10 mouse cellular contexts compared by ENCODE assay signal in genomic region chr12:58804068-58804467, GRCm38 (mm10).
A peak's percentile ranks its signal among the peaks of the same experiment; 100 is the strongest.
DNase-seq lines count a peak whose midpoint lies in the region; ATAC-seq and TF ChIP-seq lines count a peak whose summit lies in the region.
"Had no signal": no experiment of that assay in that cellular context is flagged by ENCODE, and none has a peak within 500 bp of the region (broad histone marks: within the 10 kb centered on the region; RNA-seq: fewer than 3 reads in every experiment).

No protein-coding gene starts in this region.

- no peaks in the 10 kb centered on the region for H3K27me3 ChIP-seq in hindbrain, embryonic 11.5 days (ENCODE audit: control insufficient read depth, insufficient read depth, low read length)
- H3K27me3 ChIP-seq in hindbrain, embryonic 10.5 days (ENCODE audit: insufficient read depth, poor library complexity, severe bottlenecking): no peaks in the 10 kb centered on the region
- no peaks in the 10 kb centered on the region for H3K27me3 ChIP-seq in hindbrain, postnatal 0 days (ENCODE audit: insufficient read depth, low read length)

- DNase-seq in hindbrain, embryonic 11.5 days (ENCODE audit: low spot score): no peak
- no peak for DNase-seq in hindbrain, embryonic 10.5 days (ENCODE audit: low spot score)
- DNase-seq in hindbrain, postnatal 0 days (ENCODE audit: low spot score): peak; percentile 1
- peak; percentile 28 for DNase-seq in kidney, postnatal 14 days
- peak; percentile 18 for DNase-seq in retina, postnatal 1 day
- DNase-seq in right cerebral cortex, postnatal 14 days: no peak
- no peak for DNase-seq in layer of hippocampus, postnatal 14 days (ENCODE audit: low spot score in 2 of 2)
- DNase-seq in adrenal gland, adult 2 months: no peak

- ATAC-seq in hindbrain, embryonic 11.5 days (ENCODE audit: low FRiP score): peak; percentile 45; the same call in 1 of the 2 replicates
- no peak for ATAC-seq in hindbrain, postnatal 0 days
- ATAC-seq: intestine, postnatal 0 days had no signal

- H3K36me3 ChIP-seq in hindbrain, embryonic 11.5 days (ENCODE audit: control insufficient read depth, insufficient read depth, low read length): no peaks in the 10 kb centered on the region
- no peaks in the 10 kb centered on the region for H3K36me3 ChIP-seq in hindbrain, embryonic 10.5 days
- H3K36me3 ChIP-seq in hindbrain, postnatal 0 days (ENCODE audit: insufficient read depth, low read length): no peaks in the 10 kb centered on the region

- H3K9me3 ChIP-seq in hindbrain, embryonic 11.5 days (ENCODE audit: control insufficient read depth, low read length): no peaks in the 10 kb centered on the region
- no peaks in the 10 kb centered on the region for H3K9me3 ChIP-seq in hindbrain, embryonic 10.5 days
- H3K9me3 ChIP-seq in hindbrain, postnatal 0 days (ENCODE audit: low read length): no peaks in the 10 kb centered on the region

- no peaks in the 10 kb centered on the region for H3K4me1 ChIP-seq in hindbrain, embryonic 11.5 days (replicated peaks; ENCODE audit: control insufficient read depth, insufficient read depth, low read length)
- H3K4me1 ChIP-seq in hindbrain, embryonic 10.5 days (replicated peaks): no peaks in the 10 kb centered on the region
- H3K4me1 ChIP-seq in hindbrain, postnatal 0 days (ENCODE audit: insufficient read depth, low read length): no peaks in the 10 kb centered on the region

- WGBS in hindbrain, embryonic 11.5 days: 54% methylated on average over 6 of the region's 6 CpGs
- WGBS in hindbrain, embryonic 10.5 days: 73% methylated on average over 6 of the region's 6 CpGs
- 51% methylated on average over 6 of the region's 6 CpGs for WGBS in hindbrain, postnatal 0 days

- no peak overlapping the region for H3K27ac ChIP-seq in hindbrain, embryonic 11.5 days (ENCODE audit: low read depth, low read length)
- no peak overlapping the region for H3K27ac ChIP-seq in hindbrain, embryonic 10.5 days
- H3K27ac ChIP-seq in hindbrain, postnatal 0 days: no peak overlapping the region

- H3K4me3 ChIP-seq in hindbrain, embryonic 11.5 days (ENCODE audit: low read depth, low read length): no peak overlapping the region
- no peak overlapping the region for H3K4me3 ChIP-seq in hindbrain, embryonic 10.5 days
- H3K4me3 ChIP-seq in hindbrain, postnatal 0 days (ENCODE audit: low read length): no peak overlapping the region
- H3K4me3 ChIP-seq: erythroblast, embryonic 14.5 days had no signal

- no peak overlapping the region for H3K9ac ChIP-seq in hindbrain, embryonic 11.5 days (ENCODE audit: low read depth, low read length)
- no peak overlapping the region for H3K9ac ChIP-seq in hindbrain, postnatal 0 days (replicated peaks; ENCODE audit: low read length)

- no peak overlapping the region for H3K4me2 ChIP-seq in hindbrain, embryonic 11.5 days (replicated peaks; ENCODE audit: low read depth, low read length)
- H3K4me2 ChIP-seq in hindbrain, postnatal 0 days (ENCODE audit: low read depth, low read length): no peak overlapping the region

- TF ChIP-seq CTCF in hindbrain, postnatal 0 days (IDR thresholded peaks at IDR 0.05; ENCODE audit: low read depth): no peak

Comparison
In these comparisons a context has a peak if more than half of its experiments do, and no peak if none do; other contexts are left out.
1. DNase-seq: peak in hindbrain, postnatal 0 days (single experiment), kidney, postnatal 14 days (single experiment) and retina, postnatal 1 day (single experiment); none in hindbrain, embryonic 11.5 days (single experiment), hindbrain, embryonic 10.5 days (single experiment), right cerebral cortex, postnatal 14 days (single experiment), layer of hippocampus, postnatal 14 days (0 of 2) and adrenal gland, adult 2 months (single experiment).